Mouse (Mus musculus) fat pad, adult 2 months (tissue): ENCODE results near the gene Mars.

Source experiments
- DNase-seq: peaks from one replicate; pipeline ENCODE4 v3.0.0-alpha.2; 2011; ENCODE audit warnings: low read depth, low spot score; ENCODE audit errors: extremely low read depth

Gene Mars

GRCm38 (mm10) chr10:127287936-127288293, 23.7 kb downstream of the Mars start:
- no peak for DNase-seq

GRCm38 (mm10) chr10:127287271-127287935, 24.2 kb downstream of the Mars start:
- no peak for DNase-seq

GRCm38 (mm10) chr10:127286730-127287129, 24.9 kb downstream of the Mars start:
- no peak for DNase-seq

- DNase-seq, result no peak
Measured at GRCm38 (mm10) chr10:127286194-127286593, 25.4 kb downstream of the Mars start.

GRCm38 (mm10) chr10:127285644-127286043, 25.9 kb downstream of the Mars start:
- no peak for DNase-seq

GRCm38 (mm10) chr10:127284724-127285500, 26.7 kb downstream of the Mars start:
- DNase-seq, result no peak

- DNase-seq, result no peak
Measured at GRCm38 (mm10) chr10:127284105-127284622, 27.4 kb downstream of the Mars start.

GRCm38 (mm10) chr10:127282620-127283215, 28.9 kb downstream of the Mars start:
- no peak for DNase-seq

GRCm38 (mm10) chr10:127281316-127281715, 30.3 kb downstream of the Mars start:
- DNase-seq, result no peak

- DNase-seq, result no peak
Measured at GRCm38 (mm10) chr10:127279730-127280129, 31.9 kb downstream of the Mars start.

GRCm38 (mm10) chr10:127274261-127275022, 37.1 kb downstream of the Mars start:
- no peak for DNase-seq

GRCm38 (mm10) chr10:127272371-127272770, 39.2 kb downstream of the Mars start:
- DNase-seq, result no peak

- no peak for DNase-seq
Measured at GRCm38 (mm10) chr10:127269884-127270283, 41.7 kb downstream of the Mars start.

GRCm38 (mm10) chr10:127269036-127269435, 42.5 kb downstream of the Mars start:
- DNase-seq, result no peak

- no peak for DNase-seq
Measured at GRCm38 (mm10) chr10:127268401-127268800, 43.2 kb downstream of the Mars start.

- no peak for DNase-seq
Measured at GRCm38 (mm10) chr10:127267318-127267717, 44.3 kb downstream of the Mars start.

- DNase-seq, result no peak
Measured at GRCm38 (mm10) chr10:127266112-127267091, 45.2 kb downstream of the Mars start, which contains the start of gene Dctn2. Dctn2 (plus strand) TSS chr10:127266368.

GRCm38 (mm10) chr10:127265727-127266111, 45.9 kb downstream of the Mars start:
- no peak for DNase-seq

GRCm38 (mm10) chr10:127264971-127265370, 46.6 kb downstream of the Mars start:
- DNase-seq, result no peak

- no peak for DNase-seq
Measured at GRCm38 (mm10) chr10:127264336-127264735, 47.2 kb downstream of the Mars start.
